Mouse (Mus musculus) brain, embryonic 14.5 days (tissue): ENCODE measurements around the gene Nup43.

ENCODE experiments used
- CTCF ChIP-seq: fragments of 200-500 bp; IDR thresholded peaks from 2 replicates; pipeline ENCODE4 v1.5.1; 2012; ENCODE audit warnings: inconsistent platforms, mild to moderate bottlenecking, moderate library complexity, borderline replicate concordance; ENCODE audit not compliant: insufficient read depth, insufficient read length; ENCODE audit errors: extremely low read depth
- POLR2A ChIP-seq: fragments of 200-500 bp; IDR thresholded peaks from 2 replicates; pipeline ENCODE4 v1.6.1; 2012; ENCODE audit warnings: mild to moderate bottlenecking, inconsistent platforms, borderline replicate concordance; ENCODE audit not compliant: poor library complexity, insufficient read depth, insufficient read length, severe bottlenecking; ENCODE audit errors: extremely low read depth

- TF ChIP-seq POLR2A (no peak), CTCF (no peak)
Measured at GRCm38 (mm10) chr10:7702586-7702985, 35.3 kb downstream of the Nup43 start.
